Mouse (Mus musculus) C2C12 (cell line): ENCODE data around the gene Odf2. TPM values are rescaled to one million over a fixed set of nuclear protein-coding genes. Genes with fewer than 3 reads are reported as not detected.

ENCODE experiments used
- H3K27me3 ChIP-seq: one replicate; pipeline ENCODE4 v1.6.1; 2011; ENCODE audit not compliant: control insufficient read depth, insufficient read depth, insufficient read length
- H3K36me3 ChIP-seq: one replicate; pipeline ENCODE4 v1.6.1; 2011; ENCODE audit not compliant: control insufficient read depth, insufficient read depth
- H3K4me3 ChIP-seq: one replicate; pipeline ENCODE4 v1.5.1; 2011; ENCODE audit warnings: mild to moderate bottlenecking, control low read depth; ENCODE audit not compliant: poor library complexity, insufficient read depth, severe bottlenecking
- H3K79me2 ChIP-seq: one replicate; pipeline ENCODE4 v1.6.1; 2011; ENCODE audit not compliant: control insufficient read depth, insufficient read depth
- H3K79me3 ChIP-seq: one replicate; pipeline ENCODE4 v1.6.1; 2011; ENCODE audit warnings: low read depth, control low read depth
- H3ac ChIP-seq: one replicate; pipeline ENCODE3; 2011; ENCODE audit warnings: low read depth; ENCODE audit not compliant: control insufficient read depth, insufficient read length
- CEBPB ChIP-seq: IDR thresholded peaks from one replicate; pipeline ENCODE4 v1.6.1; 2011; ENCODE audit warnings: low read depth, mild to moderate bottlenecking, control low read depth, moderate library complexity
- CTCF ChIP-seq: IDR thresholded peaks from one replicate; pipeline ENCODE4 v1.5.1; 2011; ENCODE audit not compliant: control insufficient read depth, insufficient read depth, insufficient read length
- FOSL1 ChIP-seq: IDR thresholded peaks from one replicate; pipeline ENCODE4 v1.8.0; 2011; ENCODE audit warnings: mild to moderate bottlenecking, low read length; ENCODE audit not compliant: poor library complexity, insufficient read depth, severe bottlenecking
- MAX ChIP-seq: IDR thresholded peaks from one replicate; pipeline ENCODE4 v1.6.1; 2011; ENCODE audit warnings: mild to moderate bottlenecking, control low read depth
- MYOD1 ChIP-seq: IDR thresholded peaks from one replicate; pipeline ENCODE4 v1.6.1; 2011; ENCODE audit warnings: low read depth; ENCODE audit not compliant: control insufficient read depth, insufficient read length
- MYOG ChIP-seq: IDR thresholded peaks from one replicate; pipeline ENCODE4 v1.6.1; 2011; ENCODE audit not compliant: control insufficient read depth, insufficient read length; ENCODE audit errors: extremely low read depth
- USF1 ChIP-seq: IDR thresholded peaks from one replicate; pipeline ENCODE4 v1.6.1; 2011; ENCODE audit warnings: low read depth, mild to moderate bottlenecking, control low read depth, moderate library complexity
- polyA plus RNA-seq: library from polyadenylated mRNA; unstranded; fragments of >200 nt; fragmentation: generic; extraction: Trizol; gene quantifications from one replicate; pipeline ENCODE4 v1.2.1, GENCODE M21; 2012; ENCODE audit warnings: missing spikeins

Odf2 gene
- polyA plus RNA-seq, 1 experiment, result 31.3 TPM

DNA sequence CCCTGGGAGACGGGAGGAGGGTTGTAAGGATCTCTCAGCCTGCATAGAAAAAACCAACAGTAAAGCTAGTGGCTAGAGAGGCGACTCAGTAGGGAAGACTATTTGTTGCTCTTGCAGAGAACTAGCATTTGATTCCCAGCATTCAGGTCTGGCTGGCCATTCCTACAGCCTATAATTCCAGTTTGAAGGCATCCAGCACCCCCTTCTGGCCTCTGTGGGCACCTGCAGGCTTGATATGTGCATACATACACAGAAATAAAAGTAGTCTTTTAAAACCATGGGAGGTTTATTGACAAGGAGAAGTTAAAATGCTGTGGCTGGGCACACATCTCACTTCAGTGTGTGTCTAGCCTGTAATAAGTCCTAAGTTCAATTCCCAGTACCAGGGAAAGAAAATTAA lies 21.0 kb downstream of the Odf2 start:
- H3K36me3 ChIP-seq, result peaks cover 52% of the 10 kb centered on the region
- H3K4me3 ChIP-seq, result no peak overlapping the region
- no peaks in the 10 kb centered on the region for H3K27me3 ChIP-seq
- no peak overlapping the region for H3ac ChIP-seq
- no peaks in the 10 kb centered on the region for H3K79me3 ChIP-seq
- no peaks in the 10 kb centered on the region for H3K79me2 ChIP-seq
- no peak for TF ChIP-seq MYOD1
- no peak for TF ChIP-seq CEBPB
- no peak for TF ChIP-seq FOSL1
- TF ChIP-seq MYOG, result no peak
- no peak for TF ChIP-seq CTCF
- no peak for TF ChIP-seq MAX
- no peak for TF ChIP-seq USF1

DNA sequence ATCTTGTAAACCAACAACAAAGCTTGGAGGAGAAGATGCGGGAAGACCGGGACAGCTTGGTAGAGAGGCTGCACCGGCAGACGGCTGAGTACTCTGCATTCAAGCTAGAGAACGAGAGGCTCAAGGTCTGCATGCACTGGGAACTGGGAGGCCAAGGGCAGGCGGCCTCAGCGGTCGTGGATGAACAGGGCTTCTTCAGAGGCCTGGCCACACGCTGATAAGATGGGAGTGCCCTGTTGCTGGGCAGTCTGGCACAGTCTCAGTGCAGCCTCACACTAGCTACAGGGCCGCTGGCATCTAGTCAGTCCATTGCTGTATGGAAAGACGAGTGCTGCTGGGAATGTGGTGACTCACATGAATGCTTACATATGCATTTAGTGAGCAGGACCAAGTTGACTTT lies 28.6 kb downstream of the Odf2 start:
- no peak overlapping the region for H3ac ChIP-seq
- H3K79me2 ChIP-seq, result no peaks in the 10 kb centered on the region
- H3K27me3 ChIP-seq, result no peaks in the 10 kb centered on the region
- no peak overlapping the region for H3K4me3 ChIP-seq
- H3K79me3 ChIP-seq, result no peaks in the 10 kb centered on the region
- TF ChIP-seq MYOD1 (no peak), FOSL1 (no peak), MAX (no peak), USF1 (no peak), MYOG (no peak), CEBPB (no peak), CTCF (no peak)
- peaks cover 88% of the 10 kb centered on the region for H3K36me3 ChIP-seq

DNA sequence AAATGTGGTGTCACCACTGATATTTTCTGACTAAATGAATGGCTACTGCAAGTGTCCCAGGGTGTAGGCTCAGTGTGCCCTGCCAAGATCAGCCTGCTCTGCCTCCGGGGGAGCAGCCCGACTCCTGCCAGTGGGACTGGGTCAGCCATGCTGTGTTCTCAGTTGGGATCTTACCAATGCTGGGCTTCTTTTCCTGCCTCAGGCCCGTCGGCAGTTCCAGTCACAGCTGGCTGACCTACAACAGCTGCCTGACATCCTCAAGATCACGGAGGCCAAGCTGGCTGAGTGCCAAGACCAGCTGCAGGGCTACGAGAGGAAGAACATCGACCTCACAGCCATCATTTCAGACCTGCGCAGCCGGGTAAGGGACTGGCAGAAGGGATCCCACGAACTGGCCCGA lies 33.0 kb downstream of the Odf2 start:
- Histone ChIP-seq H3ac (no peak overlapping the region), H3K79me2 (no peaks in the 10 kb centered on the region), H3K79me3 (no peaks in the 10 kb centered on the region)

DNA sequence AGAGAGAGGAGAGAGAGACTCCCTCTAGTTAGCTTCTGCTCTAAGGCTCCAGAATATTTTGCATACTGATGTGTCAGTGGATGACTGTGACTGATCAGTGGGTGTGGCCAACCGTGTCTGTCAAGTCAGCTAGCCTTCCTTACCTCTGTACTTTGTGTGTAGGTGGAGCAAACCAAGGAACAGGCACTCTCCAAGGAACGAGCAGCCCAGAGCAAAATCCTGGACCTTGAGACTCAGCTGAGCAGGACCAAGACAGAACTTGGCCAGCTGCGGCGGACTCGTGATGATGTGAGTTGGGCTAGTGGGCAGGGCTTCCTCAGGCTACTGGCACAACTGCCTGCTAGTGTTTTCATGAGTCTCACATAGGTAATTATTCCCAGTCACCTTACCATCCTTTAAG lies 37.5 kb downstream of the Odf2 start:
- Histone ChIP-seq H3K79me3 (no peaks in the 10 kb centered on the region), H3ac (no peak overlapping the region), H3K4me3 (no peak overlapping the region), H3K36me3 (peaks cover 91% of the 10 kb centered on the region), H3K27me3 (no peaks in the 10 kb centered on the region), H3K79me2 (no peaks in the 10 kb centered on the region)
- no peak for TF ChIP-seq CTCF
- TF ChIP-seq MAX, result no peak
- no peak for TF ChIP-seq USF1
- TF ChIP-seq MYOD1, result no peak
- TF ChIP-seq FOSL1, result no peak
- no peak for TF ChIP-seq CEBPB
- TF ChIP-seq MYOG, result no peak

More for the DNA sequence above, 33.0 kb downstream of the Odf2 start:
- Histone ChIP-seq H3K4me3 (no peak overlapping the region), H3K36me3 (peaks cover 85% of the 10 kb centered on the region), H3K27me3 (no peaks in the 10 kb centered on the region)
- no peak for TF ChIP-seq USF1
- no peak for TF ChIP-seq FOSL1
- no peak for TF ChIP-seq MYOG
- no peak for TF ChIP-seq CTCF
- no peak for TF ChIP-seq MAX
- no peak for TF ChIP-seq MYOD1
- TF ChIP-seq CEBPB, result no peak

DNA sequence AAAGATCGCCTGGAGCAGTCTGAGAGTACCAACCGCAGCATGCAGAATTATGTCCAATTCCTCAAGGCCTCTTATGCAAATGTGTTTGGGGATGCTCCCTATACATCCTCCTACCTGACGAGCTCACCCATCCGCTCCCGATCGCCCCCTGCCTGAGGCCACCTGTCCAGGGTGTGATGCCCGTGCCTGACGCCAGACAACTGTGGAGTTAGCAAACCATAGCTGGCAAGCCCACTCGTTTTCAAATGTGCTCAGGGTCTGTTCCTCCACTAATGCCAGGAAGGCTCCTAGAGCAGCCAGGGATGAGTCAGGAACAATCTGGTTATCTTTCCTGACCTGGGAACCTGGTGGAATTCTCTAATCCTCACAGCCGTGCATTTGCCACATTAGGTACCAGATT lies 41.5 kb downstream of the Odf2 start:
- peaks cover 2% of the 10 kb centered on the region for H3K79me2 ChIP-seq
- H3K36me3 ChIP-seq, result peaks cover 57% of the 10 kb centered on the region
- no peak for TF ChIP-seq MYOD1
- no peak for TF ChIP-seq FOSL1
- TF ChIP-seq USF1, result no peak
- TF ChIP-seq MAX, result no peak
- no peak for TF ChIP-seq CTCF
- no peak for TF ChIP-seq CEBPB
- no peak for TF ChIP-seq MYOG

DNA sequence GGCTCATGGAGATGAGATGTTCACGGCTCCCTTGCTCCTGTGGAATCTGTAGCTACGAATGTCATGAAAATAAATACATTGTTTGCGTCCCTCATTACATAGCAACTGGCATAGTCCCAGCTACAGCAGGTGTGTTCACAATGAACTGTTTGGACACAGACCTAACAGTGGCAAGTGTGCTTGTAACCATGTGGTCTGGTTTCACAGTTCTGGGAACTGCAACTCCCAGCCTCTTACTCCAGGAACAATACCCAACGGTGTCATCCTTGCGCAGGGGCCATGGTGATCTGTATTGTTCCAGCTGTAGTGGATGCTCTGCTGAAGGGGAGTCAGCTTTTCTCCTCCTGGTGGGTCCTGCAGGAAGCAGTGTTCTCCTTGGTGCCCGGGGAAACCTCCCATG lies 42.2 kb downstream of the Odf2 start:
- peaks cover 9% of the 10 kb centered on the region for H3K79me3 ChIP-seq
- peaks cover 50% of the 10 kb centered on the region for H3K36me3 ChIP-seq
- TF ChIP-seq CEBPB, result no peak
- no peak for TF ChIP-seq FOSL1
- TF ChIP-seq MYOD1, result no peak
- no peak for TF ChIP-seq MYOG
- TF ChIP-seq USF1, result no peak
- no peak for TF ChIP-seq CTCF
- TF ChIP-seq MAX, result no peak
- H3K79me2 ChIP-seq, result peaks cover 9% of the 10 kb centered on the region
- no peak overlapping the region for H3K4me3 ChIP-seq
- H3ac ChIP-seq, result no peak overlapping the region
- H3K27me3 ChIP-seq, result no peaks in the 10 kb centered on the region

More for the DNA sequence above, 41.5 kb downstream of the Odf2 start:
- Histone ChIP-seq H3K79me3 (peaks cover 2% of the 10 kb centered on the region), H3K27me3 (no peaks in the 10 kb centered on the region), H3ac (no peak overlapping the region), H3K4me3 (no peak overlapping the region)
